Mouse (Mus musculus) midbrain, embryonic 13.5 days (tissue): ENCODE results near the gene Nsmce1. TPM values are rescaled to one million over a fixed set of nuclear protein-coding genes. Genes with fewer than 3 reads are reported as not detected.
"Not testable (repeated sequence)": the region's sequence is repeated elsewhere in the genome, so short reads cannot be mapped to it uniquely, and the experiment has no call there.

Experiments used
- ATAC-seq: fragments of 200-750 bp; cut with Nextera tagmentation; 2 replicates; pipeline ENCODE4 v1.8.0; 2017; ENCODE audit warnings: mild to moderate bottlenecking, moderate TSS enrichment, moderate library complexity
- H3K27ac ChIP-seq: fragments of 300-500 bp; sonication (generic); 2 replicates; pipeline ENCODE4 v1.5.1; 2015; ENCODE audit warnings: inconsistent platforms, mild to moderate bottlenecking, moderate library complexity
- H3K27me3 ChIP-seq: fragments of 300-500 bp; sonication (generic); 2 replicates; pipeline ENCODE4 v1.6.1; 2015; ENCODE audit warnings: mild to moderate bottlenecking, inconsistent platforms
- H3K36me3 ChIP-seq: fragments of 300-500 bp; sonication (generic); 2 replicates; pipeline ENCODE4 v1.6.1; 2015; ENCODE audit warnings: mild to moderate bottlenecking, inconsistent platforms
- H3K4me1 ChIP-seq: fragments of 300-500 bp; sonication (generic); replicated peaks from 2 replicates; pipeline ENCODE4 v1.6.1; 2015; ENCODE audit warnings: inconsistent platforms
- H3K4me2 ChIP-seq: fragments of 300-500 bp; sonication (generic); replicated peaks from 2 replicates; pipeline ENCODE4 v1.6.1; 2015; ENCODE audit warnings: moderate library complexity, mild to moderate bottlenecking, inconsistent platforms
- H3K4me3 ChIP-seq: fragments of 300-500 bp; sonication (generic); replicated peaks from 2 replicates; pipeline ENCODE4 v1.5.1; 2015; ENCODE audit warnings: mild to moderate bottlenecking, inconsistent platforms
- H3K9ac ChIP-seq: fragments of 300-500 bp; sonication (generic); replicated peaks from 2 replicates; pipeline ENCODE4 v1.6.1; 2015; ENCODE audit warnings: mild to moderate bottlenecking, inconsistent platforms
- H3K9me3 ChIP-seq: fragments of 300-500 bp; sonication (generic); 2 replicates; pipeline ENCODE4 v1.6.1; 2016; ENCODE audit warnings: mild to moderate bottlenecking, inconsistent platforms
- WGBS: fragments of 180-500 bp; shearing (Covaris S2); methylation state at CpG from one replicate; pipeline ENCODE4 v1.1.7; 2015; 5-methylcytosine and 5-hydroxymethylcytosine counted together
- polyA plus RNA-seq: library from polyadenylated mRNA; unstranded; fragments of >200 nt; fragmentation: Nextera tagmentation; extraction: Ambion mirVana; gene quantifications from 2 replicates; pipeline ENCODE4 v1.2.1, GENCODE M21; 2015

The Nsmce1 gene
- polyA plus RNA-seq, 1 experiment from 2014 or later = 110 TPM

DNA sequence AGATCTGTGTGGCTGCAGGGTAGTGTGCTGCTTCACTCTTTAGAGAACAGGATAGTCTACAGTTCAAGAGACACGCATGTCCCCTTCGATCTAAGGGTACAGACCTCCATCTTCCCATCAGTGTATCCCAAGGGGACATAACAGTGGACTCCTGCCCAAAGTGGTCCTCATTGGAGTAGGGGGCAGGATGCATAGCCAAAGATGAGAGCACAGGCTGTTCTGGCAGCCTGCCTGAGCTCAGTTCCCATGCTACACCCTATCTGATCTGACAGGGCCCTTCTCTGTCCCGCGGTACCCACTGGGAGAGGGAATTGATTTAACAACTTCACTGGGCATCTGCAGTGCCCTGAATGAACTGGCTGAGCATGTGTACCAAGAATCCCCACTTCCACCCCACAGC is 37.7 kb downstream of the Nsmce1 start:
- Histone ChIP-seq H3K4me2 (no peak overlapping the region), H3K9me3 (no peaks in the 10 kb centered on the region), H3K4me1 (no peaks in the 10 kb centered on the region), H3K27me3 (no peaks in the 10 kb centered on the region), H3K27ac (no peak overlapping the region), H3K36me3 (peaks cover 34% of the 10 kb centered on the region), H3K4me3 (no peak overlapping the region), H3K9ac (no peak overlapping the region)
- 97% methylated on average over 4 of the region's 4 CpGs for WGBS
- ATAC-seq = no peak

DNA sequence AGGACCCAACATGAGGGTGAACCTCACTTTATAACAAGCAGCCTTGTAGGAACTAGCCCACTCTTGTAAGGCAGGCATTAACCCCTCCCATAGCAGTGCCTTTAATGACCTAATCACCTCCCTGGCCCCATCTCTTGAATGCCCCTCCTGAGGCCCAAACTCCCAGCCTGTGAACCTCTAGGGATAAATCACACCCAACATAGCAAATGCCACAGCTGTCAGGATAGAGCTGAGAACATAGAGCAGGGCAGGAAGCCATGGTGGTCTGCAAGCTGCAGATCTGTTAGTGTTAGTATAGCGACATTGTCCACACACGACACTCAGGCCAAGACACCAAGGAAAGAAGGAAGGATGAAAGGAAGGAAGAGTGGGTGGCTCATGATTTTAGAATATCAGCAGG is 40.3 kb downstream of the Nsmce1 start:
- no peak for ATAC-seq
- H3K36me3 ChIP-seq = peaks cover 24% of the 10 kb centered on the region
- 93% methylated on average over 2 of the region's 2 CpGs for WGBS
- H3K27ac ChIP-seq = no peak overlapping the region
- H3K9ac ChIP-seq = no peak overlapping the region
- no peak overlapping the region for H3K4me2 ChIP-seq
- no peaks in the 10 kb centered on the region for H3K9me3 ChIP-seq
- no peaks in the 10 kb centered on the region for H3K4me1 ChIP-seq
- no peak overlapping the region for H3K4me3 ChIP-seq
- no peaks in the 10 kb centered on the region for H3K27me3 ChIP-seq

DNA sequence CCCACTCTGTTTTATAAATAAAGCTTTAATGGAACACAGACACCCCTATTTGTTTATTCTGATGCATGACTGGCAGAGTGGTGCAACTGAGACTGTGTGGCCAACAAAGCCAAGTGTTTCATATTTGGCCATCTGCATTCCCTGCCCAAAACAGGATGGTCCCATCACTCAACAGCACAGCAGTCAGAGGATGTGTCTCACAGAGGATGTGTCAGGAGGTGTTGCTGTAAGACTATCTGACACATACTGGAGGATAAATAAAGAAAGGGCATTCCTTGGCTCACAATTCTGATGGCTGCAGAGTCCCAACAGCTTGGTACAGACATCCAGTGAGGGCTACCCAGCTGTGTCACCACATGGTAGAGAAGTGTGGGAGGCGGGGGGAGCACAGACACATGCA is 40.7 kb downstream of the Nsmce1 start:
- ATAC-seq = no peak
- Histone ChIP-seq H3K27me3 (no peaks in the 10 kb centered on the region), H3K4me1 (peaks cover 4% of the 10 kb centered on the region), H3K4me3 (no peak overlapping the region), H3K4me2 (no peak overlapping the region), H3K9me3 (no peaks in the 10 kb centered on the region), H3K36me3 (peaks cover 20% of the 10 kb centered on the region), H3K27ac (no peak overlapping the region), H3K9ac (no peak overlapping the region)
- WGBS = 73% methylated on average over 1 of the region's 1 CpGs

DNA sequence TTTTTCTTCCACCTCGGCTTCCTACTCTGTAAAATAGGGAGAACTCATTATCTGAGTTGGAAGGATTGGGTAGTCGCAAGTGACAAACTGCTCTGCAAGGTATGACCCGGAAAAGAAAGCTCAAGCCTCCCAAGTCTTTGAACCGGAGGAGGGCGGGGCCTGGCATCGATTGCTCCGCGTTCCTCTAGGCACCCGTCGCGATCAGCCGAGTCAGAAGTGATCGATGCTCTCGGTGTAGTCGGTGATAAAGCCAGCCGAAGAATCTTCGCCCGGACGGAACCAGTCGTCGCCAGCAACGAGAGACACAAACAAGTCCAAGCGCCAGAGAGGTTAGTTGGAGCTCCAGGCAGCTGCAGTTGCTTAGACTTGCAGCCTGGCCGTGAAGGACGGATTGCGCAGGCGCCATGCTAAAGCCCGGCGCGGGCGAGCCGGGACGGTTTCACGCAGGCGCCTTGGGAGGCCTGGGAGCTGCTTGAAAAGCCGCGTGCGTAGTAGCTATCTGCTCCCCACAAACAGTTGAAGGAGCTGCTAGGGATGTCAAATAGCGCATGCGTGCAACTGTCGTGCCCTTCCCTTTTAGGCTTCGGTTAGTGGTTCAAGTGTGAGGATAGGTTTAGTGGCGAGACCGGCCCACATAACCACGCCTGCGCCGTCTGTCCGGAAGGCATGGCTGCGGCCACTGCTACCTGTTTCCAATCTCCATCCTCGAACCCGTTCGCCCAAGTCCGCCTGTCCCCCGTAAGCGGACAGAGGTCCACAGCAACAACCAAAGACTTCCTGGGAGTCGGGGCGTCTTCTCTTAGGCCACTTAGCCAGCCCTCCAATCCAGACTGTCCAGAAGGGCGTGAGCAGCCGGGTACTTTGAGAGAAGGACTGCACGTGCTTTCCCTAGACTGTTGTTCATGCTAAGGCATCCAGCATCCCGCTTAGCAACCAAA is 46.7 kb downstream of the Nsmce1 start, which contains the start of gene Kdm8:
Gene Kdm8 (plus strand): TSS at position 213 of the 938 bp plus-strand sequence.
- no peaks in the 10 kb centered on the region for H3K36me3 ChIP-seq
- H3K4me3 ChIP-seq = peak within 1 kb of the TSS; percentile 53
- H3K27ac ChIP-seq = peak within 1 kb of the TSS; percentile 95
- ATAC-seq = peak; percentile 98
- no peaks in the 10 kb centered on the region for H3K27me3 ChIP-seq
- H3K4me1 ChIP-seq = peaks cover 20% of the 10 kb centered on the region
- peak within 1 kb of the TSS; percentile 72 for H3K9ac ChIP-seq
- under 1% methylated on average over 61 of the region's 61 CpGs for WGBS
- no peaks in the 10 kb centered on the region for H3K9me3 ChIP-seq
- H3K4me2 ChIP-seq = peak within 1 kb of the TSS; percentile 80

DNA sequence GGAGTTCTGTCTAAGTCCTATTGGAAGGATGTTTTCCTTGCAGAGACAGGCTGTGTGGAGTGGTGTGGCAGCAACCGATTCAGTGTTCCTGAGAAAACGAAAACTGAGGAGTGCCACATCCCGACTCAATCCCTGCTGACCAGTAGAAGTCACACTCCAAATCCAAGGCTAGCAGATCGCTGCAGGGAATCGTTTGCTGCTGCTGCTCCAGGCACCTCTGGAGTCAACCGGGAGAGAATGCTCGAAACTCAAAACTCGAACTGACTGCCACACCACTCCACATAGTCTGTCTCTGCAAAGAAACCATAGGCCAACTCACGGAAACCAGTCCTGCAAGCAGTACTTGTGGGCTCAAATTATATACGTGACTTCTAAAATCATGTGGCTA is 47.3 kb downstream of the Nsmce1 start:
- Histone ChIP-seq H3K4me1 (peaks cover 20% of the 10 kb centered on the region), H3K9me3 (no peaks in the 10 kb centered on the region), H3K4me2 (peak overlapping the region; percentile 80), H3K36me3 (no peaks in the 10 kb centered on the region), H3K9ac (peak overlapping the region; percentile 72), H3K27me3 (no peaks in the 10 kb centered on the region), H3K27ac (peak overlapping the region; percentile 95), H3K4me3 (peak overlapping the region; percentile 53)
- WGBS = 30% methylated on average over 10 of the region's 10 CpGs
- peak; percentile 5; the same call in 1 of the 2 replicates for ATAC-seq

DNA sequence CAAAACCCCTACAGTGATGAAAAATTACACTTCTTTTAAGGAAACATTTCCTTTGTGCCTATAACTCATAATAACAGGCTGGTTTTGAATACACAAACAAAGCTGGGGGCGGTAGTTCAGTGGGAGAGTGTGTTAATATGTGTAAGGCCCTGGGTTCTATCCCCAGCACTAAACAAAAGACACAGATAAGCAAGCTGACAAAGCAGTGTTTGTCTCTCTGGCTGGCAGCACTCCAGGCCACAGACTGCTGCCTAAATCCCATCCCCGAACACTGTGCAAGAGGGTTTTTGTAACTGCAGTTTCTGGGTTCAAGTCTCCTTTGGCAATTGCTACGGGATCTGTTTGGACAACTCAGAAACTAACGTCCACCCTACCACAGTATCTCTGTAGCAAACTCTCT is 49.1 kb downstream of the Nsmce1 start:
- no peaks in the 10 kb centered on the region for H3K36me3 ChIP-seq
- no peak overlapping the region for H3K9ac ChIP-seq
- WGBS = 70% methylated on average over 4 of the region's 4 CpGs
- H3K4me2 ChIP-seq = no peak overlapping the region
- H3K27me3 ChIP-seq = no peaks in the 10 kb centered on the region
- no peak overlapping the region for H3K27ac ChIP-seq
- no peak for ATAC-seq
- no peak overlapping the region for H3K4me3 ChIP-seq
- no peaks in the 10 kb centered on the region for H3K9me3 ChIP-seq
- H3K4me1 ChIP-seq = peaks cover 20% of the 10 kb centered on the region

DNA sequence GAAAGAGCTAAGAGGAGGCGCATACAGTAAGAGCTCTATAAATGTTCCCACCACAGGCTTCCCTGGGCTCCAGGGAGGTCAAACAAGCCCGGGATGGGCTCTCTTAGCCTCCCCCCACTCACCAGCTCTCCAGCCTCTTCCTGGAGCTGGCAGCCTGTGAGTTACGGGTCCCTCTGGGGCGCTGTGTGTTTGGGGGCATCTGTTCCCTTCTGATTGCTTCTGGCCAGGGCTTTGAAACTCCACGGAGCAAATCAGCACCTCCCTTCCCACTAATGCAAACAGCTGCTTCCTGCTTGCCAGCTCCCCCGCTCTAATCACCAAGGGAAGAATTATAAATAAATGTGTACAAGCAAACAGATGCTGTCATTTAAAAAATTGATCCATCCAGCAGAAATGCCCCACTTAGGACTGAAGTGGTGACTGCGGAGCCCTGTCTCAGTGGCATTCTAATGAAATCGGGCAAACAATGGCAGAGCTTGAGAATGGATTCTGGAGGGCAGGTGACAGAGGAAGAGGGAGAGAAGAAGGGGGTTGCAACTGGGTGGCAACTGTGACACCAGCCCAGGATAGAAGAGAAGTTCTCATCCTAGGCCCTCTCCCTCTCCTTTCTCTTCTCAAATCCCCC is 56.6 kb downstream of the Nsmce1 start:
- H3K4me3 ChIP-seq = no peak overlapping the region

DNA sequence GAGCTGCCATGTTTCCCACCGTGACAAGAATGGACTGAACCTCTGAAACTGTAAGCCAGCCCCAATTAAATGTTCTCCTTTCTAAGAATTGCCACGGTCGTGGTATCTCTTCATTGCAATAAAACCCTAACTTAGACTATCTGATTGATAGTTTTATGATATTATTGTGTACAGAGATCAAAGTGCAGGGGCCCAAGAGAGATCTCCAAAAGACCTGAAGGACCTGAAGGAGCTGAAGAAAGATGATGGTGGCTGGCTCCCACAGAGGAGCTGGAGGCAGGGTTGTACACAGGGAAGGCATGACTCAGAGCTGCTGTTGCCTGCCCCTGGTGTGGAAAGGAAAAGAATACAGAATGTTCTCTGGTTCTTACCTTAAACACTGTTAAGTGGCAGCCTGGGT is 57.5 kb downstream of the Nsmce1 start:
- Histone ChIP-seq H3K4me1 (peaks cover 9% of the 10 kb centered on the region), H3K27me3 (no peaks in the 10 kb centered on the region), H3K9ac (no peak overlapping the region), H3K27ac (no peak overlapping the region), H3K9me3 (no peaks in the 10 kb centered on the region), H3K4me2 (no peak overlapping the region), H3K4me3 (no peak overlapping the region), H3K36me3 (no peaks in the 10 kb centered on the region)
- 90% methylated on average over 3 of the region's 3 CpGs for WGBS
- ATAC-seq = no peak

More for the DNA sequence above, 56.6 kb downstream of the Nsmce1 start:
- peak overlapping the region; percentile 20; the same call in 1 of the 2 replicates for H3K27ac ChIP-seq
- WGBS = 38% methylated on average over 8 of the region's 8 CpGs
- ATAC-seq = peak; percentile 62; the same call in 1 of the 2 replicates
- peaks cover 9% of the 10 kb centered on the region for H3K4me1 ChIP-seq
- no peaks in the 10 kb centered on the region for H3K9me3 ChIP-seq
- H3K9ac ChIP-seq = no peak overlapping the region
- H3K27me3 ChIP-seq = no peaks in the 10 kb centered on the region
- no peak overlapping the region for H3K4me2 ChIP-seq
- H3K36me3 ChIP-seq = no peaks in the 10 kb centered on the region

DNA sequence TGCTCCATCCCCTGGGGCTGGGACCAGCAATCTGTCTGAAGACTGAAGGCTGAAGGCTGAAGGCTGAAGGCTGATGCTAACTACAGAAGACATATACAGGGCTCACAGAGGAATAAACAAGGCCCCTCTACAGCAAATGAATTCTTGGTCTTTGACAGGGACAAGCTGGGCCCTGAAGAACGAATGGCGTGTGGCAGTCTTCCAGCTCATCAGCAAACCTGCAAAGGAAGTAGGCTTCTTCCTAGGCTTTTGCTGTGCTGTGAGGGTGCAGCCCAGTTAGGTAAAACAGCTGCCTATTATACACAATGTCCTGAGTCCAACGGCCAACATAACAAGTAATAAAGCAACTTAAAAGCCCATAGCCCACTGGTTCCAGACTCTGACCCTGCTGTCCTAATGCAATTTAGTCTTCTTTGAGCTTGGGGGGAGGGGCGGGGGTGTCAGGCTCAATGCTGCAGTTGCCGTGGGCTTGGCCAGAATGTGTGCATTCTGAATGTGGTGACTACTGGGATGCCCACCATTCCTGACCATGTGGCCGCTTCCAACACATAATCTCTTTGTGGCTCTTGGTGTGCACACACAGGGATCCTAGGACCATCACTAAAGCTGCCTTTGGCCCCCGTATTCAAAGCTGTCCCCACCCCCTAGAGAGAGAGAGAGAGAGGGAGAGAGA is 61.1 kb downstream of the Nsmce1 start:
- H3K9me3 ChIP-seq = no peaks in the 10 kb centered on the region
- no peak overlapping the region for H3K9ac ChIP-seq
- no peak for ATAC-seq
- H3K27me3 ChIP-seq = no peaks in the 10 kb centered on the region
- WGBS = 66% methylated on average over 7 of the region's 7 CpGs
- peaks cover 9% of the 10 kb centered on the region for H3K4me1 ChIP-seq
- H3K27ac ChIP-seq = no peak overlapping the region
- H3K4me3 ChIP-seq = no peak overlapping the region
- H3K36me3 ChIP-seq = no peaks in the 10 kb centered on the region
- H3K4me2 ChIP-seq = no peak overlapping the region

DNA sequence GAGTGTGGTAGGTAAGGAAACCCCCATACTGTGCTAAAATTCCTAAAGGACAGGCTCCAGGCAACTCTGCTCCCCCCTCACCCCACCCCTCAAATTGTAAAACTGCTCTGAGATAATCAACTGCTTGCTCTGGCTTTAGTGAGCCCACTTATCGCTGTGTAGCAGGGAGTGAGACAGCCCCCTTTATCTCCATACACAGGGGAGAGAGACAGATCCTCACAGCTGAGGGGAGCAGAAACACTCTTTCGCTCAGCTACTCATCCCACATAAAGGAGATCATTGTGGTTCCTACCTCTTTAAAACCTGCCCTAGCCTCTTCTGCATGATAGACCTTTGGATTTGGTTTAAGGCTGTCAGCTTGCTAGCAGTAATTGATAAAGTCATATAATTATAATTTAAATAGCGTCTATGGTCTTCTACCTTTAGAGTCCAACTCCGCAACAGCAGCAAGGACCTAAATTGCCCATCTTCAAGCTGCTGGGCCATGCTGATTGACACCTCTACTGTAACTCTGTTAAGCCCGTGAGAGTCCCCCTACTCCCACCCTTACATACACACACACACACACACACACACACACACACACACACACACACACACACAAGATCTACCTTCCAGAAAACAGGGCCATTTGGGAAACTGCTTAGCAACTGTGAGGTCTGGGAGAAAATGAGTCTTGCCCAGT is 62.4 kb downstream of the Nsmce1 start:
- not testable (repeated sequence) for H3K27ac ChIP-seq, ATAC-seq, H3K4me2 ChIP-seq, H3K4me3 ChIP-seq, H3K9ac ChIP-seq, H3K4me1 ChIP-seq, H3K9me3 ChIP-seq, H3K27me3 ChIP-seq, H3K36me3 ChIP-seq
- WGBS = 82% methylated on average over 5 of the region's 5 CpGs

DNA sequence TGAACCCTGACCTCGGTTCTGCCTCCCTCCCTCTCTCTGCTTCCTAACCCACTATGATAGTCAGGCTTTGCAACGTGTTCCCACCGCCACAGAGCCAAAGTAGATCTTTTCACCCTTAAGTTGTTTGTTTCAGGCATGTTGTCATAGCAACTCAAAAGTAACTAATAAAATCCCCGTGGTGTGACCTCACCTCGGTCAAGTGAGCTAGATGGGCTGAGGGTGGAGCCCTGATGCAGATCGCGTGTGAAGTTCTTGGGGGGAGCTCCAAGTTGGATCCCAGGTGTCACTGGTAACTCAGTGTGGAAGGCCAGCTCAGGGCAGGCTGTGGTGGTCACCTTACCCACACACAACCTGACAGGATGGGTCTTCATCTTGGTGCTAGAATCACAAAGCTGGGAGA is 63.0 kb downstream of the Nsmce1 start:
- Histone ChIP-seq H3K4me2 (no peak overlapping the region), H3K9me3 (no peaks in the 10 kb centered on the region), H3K9ac (no peak overlapping the region; the same call in 1 of the 2 replicates), H3K27ac (no peak overlapping the region), H3K27me3 (no peaks in the 10 kb centered on the region), H3K4me3 (no peak overlapping the region), H3K36me3 (no peaks in the 10 kb centered on the region), H3K4me1 (peaks cover 4% of the 10 kb centered on the region; the same call in 1 of the 2 replicates)
- no peak for ATAC-seq
- WGBS = 77% methylated on average over 7 of the region's 7 CpGs
